Mouse (Mus musculus) retina, adult 2 months (tissue): Measurements from ENCODE around the gene Tex14.
A peak's percentile ranks its signal among the peaks of the same experiment; 100 is the strongest.
"Not testable (repeated sequence)": the region's sequence is repeated elsewhere in the genome, so short reads cannot be mapped to it uniquely, and the experiment has no call there.

Experiments
- DNase-seq: peaks from one replicate; pipeline ENCODE4 v3.0.0-alpha.2; 2012; ENCODE audit warnings: low read depth, low spot score

Tex14 gene

DNA sequence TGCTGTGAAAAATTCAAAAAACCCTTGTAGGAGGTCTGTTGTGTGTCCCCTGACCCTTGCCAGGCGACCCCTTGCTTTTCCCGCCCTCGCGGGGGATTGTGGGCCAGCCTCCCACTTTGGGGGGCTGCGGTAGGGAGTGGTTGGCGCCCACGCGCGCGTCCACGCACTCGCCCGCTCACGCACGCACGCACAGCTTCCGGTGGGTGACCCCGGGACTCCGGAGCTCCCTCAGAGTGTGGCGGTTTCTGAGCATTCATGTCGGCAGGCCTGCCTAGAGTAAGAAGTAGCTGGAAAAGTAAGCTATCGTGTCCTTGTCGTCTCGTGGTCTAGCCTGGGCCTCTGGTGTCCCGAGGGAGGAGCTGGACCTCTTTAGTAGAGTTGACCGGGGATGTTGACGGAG is at the start of gene Tex14, which contains the start of gene Rad51c:
Tex14 (plus strand) TSS at position 190 of the 400 bp plus-strand sequence.
Rad51c (minus strand) TSS at position 79 of the 400 bp plus-strand sequence.
- DNase-seq: no peak

- DNase-seq: no peak
Measured at GRCm38 (mm10) chr11:87357317-87358300, 47.3 kb upstream of the Tex14 start.

DNA sequence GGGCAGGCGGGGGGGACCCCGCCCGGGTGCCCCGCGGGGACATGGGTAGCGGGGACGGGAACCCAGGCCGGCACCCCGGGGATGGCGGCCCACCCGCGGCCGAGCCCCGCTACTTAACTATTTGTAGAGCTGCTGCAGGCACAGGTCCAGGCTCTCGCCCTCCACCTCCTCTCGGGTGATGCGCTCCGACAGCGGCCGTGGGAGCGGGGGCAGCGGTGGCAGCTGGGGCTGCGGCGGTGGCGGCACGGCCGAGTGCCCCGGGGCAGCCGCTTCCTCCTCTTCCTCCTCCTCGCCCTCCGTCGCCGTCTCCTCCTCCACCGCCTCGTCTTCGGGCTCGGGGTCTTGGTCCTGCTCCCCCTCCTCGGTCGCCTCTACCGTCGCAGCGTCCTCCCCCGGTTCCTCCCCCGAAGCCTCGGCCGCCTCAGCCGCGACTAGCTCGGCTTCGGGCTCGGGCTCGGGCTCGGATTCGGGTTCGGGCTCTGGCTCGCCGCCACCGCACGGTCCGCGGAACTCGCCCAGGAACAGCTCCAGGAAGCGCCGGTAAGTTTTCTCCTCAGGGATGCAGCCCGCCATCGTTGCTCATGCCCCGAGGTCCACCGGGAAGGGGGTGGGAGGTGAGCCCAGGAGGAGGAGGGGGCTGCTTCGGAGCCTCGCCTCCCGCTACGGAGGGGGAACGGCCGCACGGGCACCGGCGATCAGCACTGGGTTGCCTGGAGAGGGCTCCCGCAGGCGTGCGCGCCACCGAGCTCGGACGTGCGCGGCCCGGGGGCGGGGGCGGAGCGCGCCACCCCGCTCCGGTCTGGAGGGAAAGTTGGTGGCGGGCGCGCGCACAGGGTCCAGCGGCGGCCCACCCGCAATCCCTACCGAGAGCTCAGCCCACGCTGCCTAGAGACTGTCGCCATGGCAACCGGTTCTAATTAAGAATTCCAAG is 46.3 kb upstream of the Tex14 start, which contains the start of gene Ppm1e:
Ppm1e (minus strand) TSS at position 693 of the 931 bp plus-strand sequence.
- peak; percentile 62 for DNase-seq

GRCm38 (mm10) chr11:87359262-87359612 is 45.6 kb upstream of the Tex14 start:
- no peak for DNase-seq

GRCm38 (mm10) chr11:87365120-87365519 is 39.7 kb upstream of the Tex14 start:
- DNase-seq: no peak

DNA sequence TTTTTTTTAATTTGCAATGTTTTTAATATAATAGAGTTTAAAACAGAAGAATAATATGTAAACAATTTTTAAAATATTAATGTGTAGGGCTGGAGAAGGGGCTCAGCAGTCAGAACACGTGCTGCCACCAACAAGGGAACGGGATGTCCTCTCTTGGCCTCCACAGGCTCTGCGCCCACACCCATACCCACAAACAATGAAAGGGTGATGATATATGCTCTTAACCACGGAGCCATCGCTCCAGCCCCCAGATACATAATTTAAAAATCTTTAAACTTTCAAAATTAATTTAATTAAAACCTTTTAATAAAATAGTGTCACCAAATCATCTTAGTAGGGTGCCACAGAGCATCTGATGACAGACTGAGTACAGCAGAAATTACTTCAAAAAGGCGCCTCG is 37.8 kb upstream of the Tex14 start:
- DNase-seq: no peak

DNA sequence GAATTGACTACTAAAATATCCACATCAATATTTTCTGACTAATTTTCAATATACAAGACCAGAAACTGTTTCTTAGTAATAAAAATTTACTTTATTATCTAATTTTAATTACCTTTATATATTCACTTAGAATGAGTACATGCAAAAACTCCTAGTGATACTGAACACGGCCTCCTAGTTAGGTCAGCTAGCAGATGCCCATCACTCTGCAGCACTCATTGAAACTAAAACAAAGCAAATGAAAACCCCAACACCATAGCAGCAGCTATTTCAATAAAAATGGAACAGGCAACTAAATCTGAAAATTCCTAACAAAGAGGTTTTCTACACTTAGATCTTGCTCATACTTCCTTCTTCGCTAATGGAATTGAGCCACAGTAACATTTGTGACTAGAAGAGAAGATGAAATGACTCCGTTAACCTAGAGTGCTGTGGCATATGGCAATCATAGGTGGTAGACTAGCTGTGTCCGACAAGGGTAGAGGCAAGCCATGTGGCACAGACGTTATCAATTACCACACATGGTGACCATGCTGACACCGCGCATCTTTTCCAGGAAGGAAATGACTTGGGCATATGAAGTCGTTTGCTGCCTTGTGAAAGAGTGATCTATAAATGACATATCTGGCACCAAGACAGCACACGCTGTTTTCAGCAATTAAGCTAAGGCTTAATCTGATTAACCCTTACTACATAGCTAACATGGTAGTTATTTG is 36.8 kb upstream of the Tex14 start:
- DNase-seq: no peak

- DNase-seq: no peak
Measured at GRCm38 (mm10) chr11:87384551-87384950, 20.3 kb upstream of the Tex14 start.

- no peak for DNase-seq
Measured at GRCm38 (mm10) chr11:87385676-87386075, 19.2 kb upstream of the Tex14 start.

DNA sequence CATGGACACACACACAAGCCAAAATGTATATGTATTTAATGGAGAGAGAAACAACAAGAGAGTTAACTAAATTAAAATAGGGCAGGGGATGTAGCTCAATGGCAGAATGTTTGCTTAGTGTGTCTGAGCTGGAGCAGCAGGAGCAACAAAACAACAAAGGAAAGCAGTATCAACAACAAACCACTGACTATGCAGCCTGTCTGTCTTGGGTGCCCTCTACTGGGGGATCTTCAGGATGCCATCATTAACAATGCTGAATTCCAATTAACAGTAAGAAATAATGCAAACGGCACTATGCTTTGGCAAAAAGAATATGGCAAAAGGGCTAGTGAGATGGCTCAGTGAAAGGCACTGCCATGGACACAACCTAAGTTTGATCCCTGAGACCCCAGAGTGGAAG is 11.0 kb upstream of the Tex14 start:
- DNase-seq: peak; percentile 32

DNA sequence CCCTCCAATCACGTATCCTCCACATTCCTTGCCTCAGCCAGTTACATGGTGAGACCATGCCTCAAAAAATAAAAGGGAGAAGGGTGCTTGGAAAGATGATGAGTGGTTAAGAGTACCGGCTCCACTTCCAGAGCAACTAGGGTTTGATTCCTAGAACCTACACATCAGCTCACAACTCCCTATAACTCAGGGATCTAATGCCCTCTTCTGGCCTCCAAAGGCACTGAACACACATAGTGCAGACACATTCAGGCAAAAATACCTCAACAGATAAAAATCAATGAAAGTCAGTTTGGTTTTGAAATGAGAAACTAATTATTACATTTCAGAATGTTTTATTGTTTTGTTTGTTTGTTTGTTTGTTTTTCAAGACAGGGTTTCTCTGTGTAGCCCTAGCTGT is 6.5 kb upstream of the Tex14 start:
- DNase-seq: no peak

GRCm38 (mm10) chr11:87404111-87404853 is 583 bp upstream of the Tex14 start:
- peak; percentile 91 for DNase-seq

- DNase-seq: not testable (repeated sequence)
Measured at GRCm38 (mm10) chr11:87413412-87413811, 8.5 kb downstream of the Tex14 start.

DNA sequence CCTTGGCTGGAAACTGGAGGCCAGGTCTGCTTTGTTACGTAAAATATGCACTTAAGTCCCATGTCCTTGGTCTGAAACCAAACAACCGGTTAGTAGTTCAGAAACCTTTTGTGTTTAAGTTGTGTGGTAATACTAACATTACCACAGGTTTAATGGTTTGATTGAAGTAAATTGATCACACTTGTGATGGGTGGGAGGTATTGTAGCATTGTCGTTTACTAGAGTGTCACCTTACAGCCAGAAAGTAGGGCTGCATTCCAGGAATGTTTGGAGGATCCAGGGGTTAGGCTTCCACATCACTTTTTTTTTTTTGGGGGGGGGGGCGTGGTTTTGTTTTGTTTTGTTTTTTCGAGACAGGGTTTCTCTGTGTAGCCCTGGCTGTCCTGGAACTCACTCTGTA is 11.3 kb downstream of the Tex14 start:
- DNase-seq: no peak

GRCm38 (mm10) chr11:87420861-87421260 is 16.0 kb downstream of the Tex14 start:
- no peak for DNase-seq

- DNase-seq: no peak
Measured at GRCm38 (mm10) chr11:87421760-87422201, 16.9 kb downstream of the Tex14 start.

- DNase-seq: peak; percentile 90
Measured at GRCm38 (mm10) chr11:87422511-87423340, 17.9 kb downstream of the Tex14 start.

GRCm38 (mm10) chr11:87423551-87424325 is 18.9 kb downstream of the Tex14 start:
- DNase-seq: no peak

DNA sequence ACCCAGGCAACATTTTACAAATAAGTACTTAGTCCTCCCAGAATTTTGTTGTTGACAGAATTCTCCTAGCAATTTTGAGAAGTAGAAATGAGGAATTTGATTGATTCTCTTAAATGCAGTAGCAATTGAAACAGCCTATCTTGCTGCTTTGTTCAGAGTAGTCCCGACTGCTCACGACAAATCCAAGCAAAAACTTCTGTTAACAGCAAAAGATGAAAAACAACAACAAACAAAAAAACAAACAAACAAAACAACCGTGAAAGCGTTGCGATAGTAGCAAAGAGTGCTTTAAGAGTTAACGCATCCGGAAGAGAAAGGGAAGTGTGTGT is 21.2 kb downstream of the Tex14 start:
- no peak for DNase-seq
